Mouse (Mus musculus) embryonic facial prominence, embryonic 14.5 days (tissue): ENCODE results near the gene Gm20388. TPM values are rescaled to one million over a fixed set of nuclear protein-coding genes. Genes with fewer than 3 reads are reported as not detected.

Source experiments
- ATAC-seq: fragments of 200-750 bp; cut with Nextera tagmentation; 2 replicates; pipeline ENCODE4 v1.8.0; 2017; ENCODE audit warnings: low read depth, moderate number of reproducible peaks, moderate TSS enrichment
- DNase-seq: peaks from one replicate; pipeline ENCODE4 v3.0.0-alpha.2; 2015; ENCODE audit warnings: low spot score
- H3K27ac ChIP-seq: fragments of 300-500 bp; sonication (generic); replicated peaks from 2 replicates; pipeline ENCODE4 v1.5.1; 2014; ENCODE audit warnings: low read depth, mild to moderate bottlenecking, low read length, moderate library complexity
- H3K27me3 ChIP-seq: fragments of 300-500 bp; sonication (generic); replicated peaks from 2 replicates; pipeline ENCODE4 v1.6.1; 2014; ENCODE audit warnings: low read length; ENCODE audit not compliant: control insufficient read depth, insufficient read depth
- H3K36me3 ChIP-seq: fragments of 300-500 bp; sonication (generic); 2 replicates; pipeline ENCODE4 v1.6.1; 2014; ENCODE audit warnings: low read length, mixed read lengths; ENCODE audit not compliant: control insufficient read depth, insufficient read depth
- H3K4me1 ChIP-seq: fragments of 300-500 bp; sonication (generic); 2 replicates; pipeline ENCODE4 v1.6.1; 2014; ENCODE audit warnings: antibody characterized with exemption, low read length; ENCODE audit not compliant: control insufficient read depth, insufficient read depth
- H3K4me2 ChIP-seq: fragments of 300-500 bp; sonication (generic); 2 replicates; pipeline ENCODE4 v1.6.1; 2014; ENCODE audit warnings: low read depth, mild to moderate bottlenecking, low read length, moderate library complexity, mixed read lengths
- H3K4me3 ChIP-seq: fragments of 300-500 bp; sonication (generic); 2 replicates; pipeline ENCODE4 v1.5.1; 2014; ENCODE audit warnings: low read depth, mild to moderate bottlenecking, low read length
- H3K9ac ChIP-seq: fragments of 300-500 bp; sonication (generic); 2 replicates; pipeline ENCODE4 v1.6.1; 2014; ENCODE audit warnings: low read depth, mild to moderate bottlenecking, low read length, moderate library complexity, mixed read lengths
- H3K9me3 ChIP-seq: fragments of 300-500 bp; sonication (generic); 2 replicates; pipeline ENCODE4 v1.6.1; 2016; ENCODE audit warnings: low read length; ENCODE audit not compliant: control insufficient read depth
- WGBS: fragments of 180-500 bp; shearing (Covaris S2); extraction: QIAGEN DNeasy Blood & Tissue Kit; methylation state at CpG from one replicate; pipeline ENCODE4 v1.1.7; 2014; 5-methylcytosine and 5-hydroxymethylcytosine counted together
- polyA plus RNA-seq: library from polyadenylated mRNA; unstranded; fragments of >200 nt; fragmentation: Nextera tagmentation; extraction: Ambion mirVana; gene quantifications from 2 replicates; pipeline ENCODE4 v1.2.1, GENCODE M21; 2014

The Gm20388 gene
- polyA plus RNA-seq, 1 experiment from 2014 or later = not detected

- ATAC-seq = no peak
- 88% methylated on average over 6 of the region's 6 CpGs for WGBS
Observed at GRCm38 (mm10) chr8:124247581-124247980, 4336.9 kb downstream of the Gm20388 start.

GRCm38 (mm10) chr8:124248688-124249087 is 4338.0 kb downstream of the Gm20388 start:
- ATAC-seq (no peak), DNase-seq (no peak)
- no peak overlapping the region for H3K27ac ChIP-seq
- no peak overlapping the region for H3K9ac ChIP-seq
- H3K4me3 ChIP-seq = no peak overlapping the region
- no peaks in the 10 kb centered on the region for H3K36me3 ChIP-seq
- H3K9me3 ChIP-seq = no peaks in the 10 kb centered on the region
- 96% methylated on average over 6 of the region's 6 CpGs for WGBS
- no peak overlapping the region for H3K4me2 ChIP-seq
- H3K4me1 ChIP-seq = peaks cover 12% of the 10 kb centered on the region; the same call in 1 of the 2 replicates
- no peaks in the 10 kb centered on the region for H3K27me3 ChIP-seq

More at GRCm38 (mm10) chr8:124247581-124247980, 4336.9 kb downstream of the Gm20388 start:
- Histone ChIP-seq H3K27ac (no peak overlapping the region), H3K9me3 (no peaks in the 10 kb centered on the region), H3K4me3 (no peak overlapping the region), H3K36me3 (no peaks in the 10 kb centered on the region), H3K27me3 (no peaks in the 10 kb centered on the region), H3K9ac (no peak overlapping the region), H3K4me1 (peaks cover 6% of the 10 kb centered on the region; the same call in 1 of the 2 replicates), H3K4me2 (no peak overlapping the region)
- no peak for DNase-seq

DNA sequence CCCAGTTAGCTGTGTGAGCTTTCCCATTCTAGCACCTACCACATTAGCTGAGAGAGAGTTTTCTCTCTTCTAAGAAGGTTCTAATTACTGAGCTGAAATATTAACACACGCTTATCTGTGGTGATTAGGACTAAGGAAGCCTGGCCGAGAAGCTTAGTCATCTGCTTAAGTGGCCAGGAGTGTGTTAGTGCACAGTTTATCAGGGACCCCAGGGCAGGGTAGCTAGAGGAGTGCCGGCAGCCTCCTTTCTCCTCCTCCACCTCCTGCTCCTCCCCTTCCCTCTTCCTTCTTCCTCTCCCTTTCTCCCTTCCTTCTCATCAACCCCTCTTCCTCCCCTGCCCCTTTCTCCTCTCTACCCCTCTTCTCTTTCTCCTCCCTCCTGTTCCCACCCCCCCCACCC is 4339.6 kb downstream of the Gm20388 start:
- no peak overlapping the region for H3K9ac ChIP-seq
- ATAC-seq (no peak), DNase-seq (no peak)
- no peak overlapping the region for H3K27ac ChIP-seq
- WGBS = 28% methylated on average over 3 of the region's 3 CpGs
- H3K36me3 ChIP-seq = no peaks in the 10 kb centered on the region
- no peaks in the 10 kb centered on the region for H3K27me3 ChIP-seq
- H3K4me3 ChIP-seq = no peak overlapping the region
- H3K9me3 ChIP-seq = no peaks in the 10 kb centered on the region
- H3K4me2 ChIP-seq = no peak overlapping the region
- peaks cover 12% of the 10 kb centered on the region; the same call in 1 of the 2 replicates for H3K4me1 ChIP-seq

DNA sequence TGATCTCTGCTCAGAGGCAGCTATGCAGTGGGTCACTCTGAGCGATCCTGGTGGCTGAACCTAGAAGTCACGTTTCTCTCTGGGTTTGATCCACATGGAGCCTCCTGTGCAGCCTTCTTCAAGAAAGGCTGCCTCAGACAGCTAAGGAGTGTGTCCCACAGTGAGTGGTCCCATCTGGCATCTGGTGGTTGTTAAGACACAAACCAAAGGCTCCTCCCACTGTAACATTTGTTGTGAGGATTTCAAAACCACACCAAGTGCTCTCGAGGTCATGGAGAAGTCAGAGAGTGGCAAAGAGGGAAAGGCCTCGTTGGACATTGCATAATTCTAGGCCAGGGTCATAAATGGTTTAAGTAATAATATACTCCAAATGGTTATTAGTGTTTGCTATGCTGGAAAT is 4340.1 kb downstream of the Gm20388 start:
- H3K9ac ChIP-seq = no peak overlapping the region
- no peaks in the 10 kb centered on the region for H3K36me3 ChIP-seq
- no peaks in the 10 kb centered on the region for H3K27me3 ChIP-seq
- peaks cover 12% of the 10 kb centered on the region; the same call in 1 of the 2 replicates for H3K4me1 ChIP-seq
- H3K27ac ChIP-seq = no peak overlapping the region
- H3K4me2 ChIP-seq = no peak overlapping the region
- H3K4me3 ChIP-seq = no peak overlapping the region
- no peak for ATAC-seq
- H3K9me3 ChIP-seq = no peaks in the 10 kb centered on the region
- peak; percentile 74 for DNase-seq
- 18% methylated on average over 4 of the region's 4 CpGs for WGBS

DNA sequence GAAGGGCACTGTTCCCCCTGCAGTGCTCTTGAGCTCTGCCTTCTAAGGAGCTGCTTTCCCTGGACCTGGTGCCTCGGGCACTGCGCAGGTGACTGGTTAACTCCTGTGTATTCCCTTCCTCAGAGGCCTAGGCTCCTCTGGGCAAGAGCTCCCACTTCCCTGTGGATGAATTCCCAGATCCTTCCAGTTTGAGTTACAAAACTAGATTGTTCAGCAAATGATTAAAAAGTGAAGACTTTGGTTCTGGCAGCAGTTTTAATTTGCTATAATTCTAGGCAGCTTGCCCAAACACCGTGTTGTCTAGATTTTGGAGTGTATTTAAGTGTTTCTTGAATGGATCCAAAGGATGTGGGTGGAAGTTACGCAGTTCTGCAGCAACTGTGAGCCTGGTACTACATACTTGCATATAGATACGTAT is 4341.9 kb downstream of the Gm20388 start:
- Histone ChIP-seq H3K36me3 (no peaks in the 10 kb centered on the region), H3K27me3 (no peaks in the 10 kb centered on the region), H3K9me3 (no peaks in the 10 kb centered on the region), H3K27ac (no peak overlapping the region; the same call in 1 of the 2 replicates), H3K4me1 (peaks cover 27% of the 10 kb centered on the region), H3K9ac (0 out of 2 replicates have a peak overlapping the region, but pooled peaks have one; percentile 5), H3K4me2 (no peak overlapping the region), H3K4me3 (no peak overlapping the region)
- no peak for DNase-seq
- 78% methylated on average over 5 of the region's 5 CpGs for WGBS
- no peak for ATAC-seq

DNA sequence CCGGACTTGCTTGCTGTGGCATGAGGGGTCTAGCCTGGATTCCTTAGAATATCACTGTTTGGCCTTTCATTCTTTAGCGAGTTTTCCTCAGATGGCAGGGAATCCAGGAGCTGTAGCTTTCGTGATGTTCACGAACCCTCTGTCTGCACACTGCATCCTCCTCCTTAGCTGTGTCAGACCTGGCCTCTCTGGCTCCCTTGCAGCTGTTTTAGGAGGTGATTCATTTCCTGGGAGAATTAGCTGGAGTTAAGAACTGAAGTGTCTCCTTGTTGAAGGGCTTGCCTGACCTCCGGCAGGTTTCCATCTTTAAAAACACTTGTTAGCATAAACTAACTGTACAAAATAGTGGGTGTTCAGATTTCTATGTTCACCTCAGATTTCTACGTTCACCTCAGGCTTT is 4343.3 kb downstream of the Gm20388 start:
- Histone ChIP-seq H3K36me3 (no peaks in the 10 kb centered on the region), H3K4me1 (peaks cover 31% of the 10 kb centered on the region), H3K27ac (no peak overlapping the region), H3K9ac (no peak overlapping the region), H3K4me3 (no peak overlapping the region), H3K27me3 (no peaks in the 10 kb centered on the region), H3K9me3 (no peaks in the 10 kb centered on the region), H3K4me2 (no peak overlapping the region)
- no peak for ATAC-seq
- WGBS = 77% methylated on average over 6 of the region's 6 CpGs
- DNase-seq = no peak

- no peak for ATAC-seq
- no peaks in the 10 kb centered on the region for H3K27me3 ChIP-seq
- H3K9ac ChIP-seq = no peak overlapping the region
- H3K27ac ChIP-seq = peak overlapping the region; percentile 58
- peaks cover 29% of the 10 kb centered on the region for H3K4me1 ChIP-seq
- no peak overlapping the region for H3K4me2 ChIP-seq
- no peaks in the 10 kb centered on the region for H3K36me3 ChIP-seq
- DNase-seq = peak; percentile 38
- WGBS = 62% methylated on average over 9 of the region's 9 CpGs
- H3K4me3 ChIP-seq = no peak overlapping the region
- H3K9me3 ChIP-seq = no peaks in the 10 kb centered on the region
Observed at GRCm38 (mm10) chr8:124256841-124257240, 4346.2 kb downstream of the Gm20388 start.

DNA sequence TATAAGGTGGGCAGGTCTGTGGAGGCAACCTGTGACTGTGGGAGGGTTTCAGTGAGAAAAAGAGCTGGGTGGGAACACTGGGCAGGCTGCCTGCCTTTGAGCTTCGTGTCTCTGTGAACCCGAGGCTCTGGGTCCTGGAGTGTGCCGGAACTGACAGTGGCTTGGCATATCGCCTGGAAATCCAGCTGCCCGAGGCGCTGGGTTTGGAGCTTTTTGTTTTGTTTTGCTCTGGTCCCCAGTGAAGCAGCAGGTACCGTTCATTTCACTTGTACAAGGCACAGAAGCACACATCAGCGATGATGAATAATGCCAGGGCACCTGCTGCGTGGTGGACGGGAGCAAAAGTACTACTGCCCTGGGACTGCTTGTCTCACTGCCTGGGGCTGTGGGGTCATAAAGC is 4346.7 kb downstream of the Gm20388 start:
- peak; percentile 58 for ATAC-seq
- Histone ChIP-seq H3K4me1 (peaks cover 29% of the 10 kb centered on the region), H3K4me2 (no peak overlapping the region), H3K36me3 (no peaks in the 10 kb centered on the region), H3K9me3 (no peaks in the 10 kb centered on the region), H3K4me3 (no peak overlapping the region), H3K9ac (no peak overlapping the region), H3K27me3 (no peaks in the 10 kb centered on the region), H3K27ac (peak overlapping the region; percentile 58; the same call in 1 of the 2 replicates)
- DNase-seq = peak; percentile 87
- 33% methylated on average over 8 of the region's 10 CpGs for WGBS

DNA sequence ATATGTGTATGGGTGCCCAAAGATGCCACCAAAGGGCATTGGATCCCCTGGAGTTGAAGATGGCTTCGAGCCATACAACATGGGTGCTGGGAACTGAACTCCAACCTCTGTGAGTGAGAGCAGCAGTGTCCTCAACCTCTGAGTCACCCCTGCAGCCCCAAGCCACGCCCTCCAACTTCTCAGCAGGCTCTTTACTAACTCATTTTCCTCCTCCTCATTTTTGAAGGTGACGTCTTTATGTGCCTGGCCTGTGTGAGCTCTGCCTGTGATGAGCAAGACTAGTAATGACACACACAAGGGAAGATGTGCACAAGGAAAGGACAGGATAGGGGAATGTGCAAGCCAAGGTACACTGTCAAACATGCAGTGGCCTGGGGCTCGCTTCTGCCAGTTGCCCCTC is 4348.5 kb downstream of the Gm20388 start:
- no peak for ATAC-seq
- Histone ChIP-seq H3K27me3 (no peaks in the 10 kb centered on the region), H3K27ac (no peak overlapping the region), H3K4me2 (no peak overlapping the region), H3K9me3 (no peaks in the 10 kb centered on the region), H3K36me3 (no peaks in the 10 kb centered on the region), H3K9ac (no peak overlapping the region), H3K4me1 (peaks cover 24% of the 10 kb centered on the region), H3K4me3 (no peak overlapping the region)
- 82% methylated on average over 4 of the region's 4 CpGs for WGBS
- DNase-seq = no peak
